Comparison of ENCODE assay signal across 8 mouse cellular contexts in the genomic region with DNA sequence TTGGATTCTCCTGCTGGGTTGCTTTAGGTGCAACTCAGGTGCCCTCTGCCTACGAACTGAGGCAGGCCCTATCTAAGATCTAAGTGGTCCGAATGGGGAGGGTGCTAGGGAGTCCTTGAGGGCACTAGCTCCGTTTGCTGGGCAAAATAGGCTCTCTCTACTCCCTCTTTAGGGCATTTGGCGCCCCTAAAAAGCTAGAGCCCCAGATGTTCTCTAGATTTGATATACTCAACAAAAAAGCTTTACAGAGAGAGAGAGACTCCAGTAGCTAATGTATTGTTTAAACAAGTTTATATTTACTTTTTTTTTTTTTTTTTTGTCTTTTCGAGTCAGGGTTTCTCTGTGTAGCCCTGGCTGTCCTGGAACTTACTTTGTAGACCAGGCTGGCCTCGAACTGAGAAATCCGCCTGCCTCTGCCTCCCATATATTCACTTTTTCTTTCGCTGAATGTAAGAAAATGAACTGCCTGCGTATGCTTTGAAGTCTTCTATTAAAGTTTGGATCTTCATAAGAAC. TPM values are rescaled to one million over a fixed set of nuclear protein-coding genes. Genes with fewer than 3 reads are reported as not detected.
DNase-seq lines count a peak whose midpoint lies in the region; ATAC-seq and TF ChIP-seq lines count a peak whose summit lies in the region.

A gene (plus strand): TSS at position 465 of the 515 bp plus-strand sequence.

- peak within 1 kb of the TSS; percentile 87 for H3K4me2 ChIP-seq in embryonic facial prominence, embryonic 13.5 days
- peak within 1 kb of the TSS; percentile 80 for H3K4me2 ChIP-seq in intestine, embryonic 16.5 days (ENCODE audit: low read depth, low read length)
- peak within 1 kb of the TSS; percentile 89 for H3K4me2 ChIP-seq in neural tube, embryonic 12.5 days (replicated peaks)

- H3K27me3 ChIP-seq in liver, adult 2 months (ENCODE audit: control insufficient read depth, insufficient read depth, low read length): no peaks in the 10 kb centered on the region
- H3K27me3 ChIP-seq in embryonic facial prominence, embryonic 13.5 days: no peaks in the 10 kb centered on the region
- H3K27me3 ChIP-seq in intestine, embryonic 16.5 days (replicated peaks; ENCODE audit: control insufficient read depth, insufficient read depth, low read length): no peaks in the 10 kb centered on the region
- no peaks in the 10 kb centered on the region for H3K27me3 ChIP-seq in neural tube, embryonic 12.5 days (replicated peaks)

- peaks cover 3% of the 10 kb centered on the region; the same call in 1 of the 2 replicates for H3K79me2 ChIP-seq in liver, adult 2 months (ENCODE audit: control insufficient read depth, insufficient read depth, low read length)

- no peak for TF ChIP-seq POLR2A in liver, adult 2 months (IDR thresholded peaks at IDR 0.05; ENCODE audit: extremely low read depth, insufficient read depth, low read length)

- H3K9ac ChIP-seq in liver, adult 2 months (ENCODE audit: low read depth, low read length): peak within 1 kb of the TSS; percentile 87
- H3K9ac ChIP-seq in embryonic facial prominence, embryonic 13.5 days: peak within 1 kb of the TSS; percentile 91
- H3K9ac ChIP-seq in intestine, embryonic 16.5 days (ENCODE audit: low read depth, low read length): peak within 1 kb of the TSS; percentile 84
- H3K9ac ChIP-seq in neural tube, embryonic 12.5 days: peak within 1 kb of the TSS; percentile 91

- intact Hi-C loops in left cerebral cortex, postnatal 36 days (cut with DNase I): loop anchor here (5.0 to 10.0 kb wide), 3 partner anchors 58 to 300 kb away; a partner anchor contains a TSS

- no peaks in the 10 kb centered on the region for H3K9me3 ChIP-seq in embryonic facial prominence, embryonic 13.5 days
- no peaks in the 10 kb centered on the region for H3K9me3 ChIP-seq in intestine, embryonic 16.5 days (ENCODE audit: control insufficient read depth, low read length)
- H3K9me3 ChIP-seq in neural tube, embryonic 12.5 days: no peaks in the 10 kb centered on the region

- 28% methylated on average over 9 of the region's 9 CpGs for WGBS in liver, adult 2 months
- 38% methylated on average over 9 of the region's 9 CpGs for WGBS in embryonic facial prominence, embryonic 13.5 days
- 35% methylated on average over 9 of the region's 9 CpGs for WGBS in intestine, embryonic 16.5 days
- WGBS in neural tube, embryonic 12.5 days: 43% methylated on average over 9 of the region's 9 CpGs

- no peak for TF ChIP-seq CTCF in liver, adult 2 months (IDR thresholded peaks at IDR 0.05; ENCODE audit: low read depth, low read length)

- peak within 1 kb of the TSS; percentile 79 for H3K4me3 ChIP-seq in liver, adult 2 months (ENCODE audit: insufficient read depth, low read depth, low read length)
- H3K4me3 ChIP-seq in embryonic facial prominence, embryonic 13.5 days: peak within 1 kb of the TSS; percentile 94
- peak within 1 kb of the TSS; percentile 74 for H3K4me3 ChIP-seq in intestine, embryonic 16.5 days (ENCODE audit: low read length)
- peak within 1 kb of the TSS; percentile 93 for H3K4me3 ChIP-seq in neural tube, embryonic 12.5 days

- no peaks in the 10 kb centered on the region for H3K36me3 ChIP-seq in liver, adult 2 months (ENCODE audit: control insufficient read depth, insufficient read depth, low read length)
- peaks cover 5% of the 10 kb centered on the region; the same call in 1 of the 2 replicates for H3K36me3 ChIP-seq in embryonic facial prominence, embryonic 13.5 days
- no peaks in the 10 kb centered on the region for H3K36me3 ChIP-seq in intestine, embryonic 16.5 days (ENCODE audit: control insufficient read depth, insufficient read depth, low read length)
- no peaks in the 10 kb centered on the region for H3K36me3 ChIP-seq in neural tube, embryonic 12.5 days

- ATAC-seq in embryonic facial prominence, embryonic 13.5 days (ENCODE audit: insufficient number of reproducible peaks, insufficient read depth, low FRiP score, low TSS enrichment, low read depth): peak; percentile 18; the same call in 1 of the 2 replicates
- peak; percentile 54 for ATAC-seq in intestine, embryonic 16.5 days
- no peak for ATAC-seq in neural tube, embryonic 12.5 days (ENCODE audit: low FRiP score, low read depth)

- peaks cover 4% of the 10 kb centered on the region for H3K4me1 ChIP-seq in liver, adult 2 months (ENCODE audit: control insufficient read depth, insufficient read depth, low read length)
- peaks cover 18% of the 10 kb centered on the region for H3K4me1 ChIP-seq in embryonic facial prominence, embryonic 13.5 days
- peaks cover 16% of the 10 kb centered on the region for H3K4me1 ChIP-seq in intestine, embryonic 16.5 days (ENCODE audit: control insufficient read depth, insufficient read depth, low read length)
- peaks cover 19% of the 10 kb centered on the region for H3K4me1 ChIP-seq in neural tube, embryonic 12.5 days

- H3K27ac ChIP-seq in liver, adult 2 months (replicated peaks; ENCODE audit: insufficient read depth, low read depth, low read length): peak within 1 kb of the TSS; percentile 85
- peak within 1 kb of the TSS; percentile 87 for H3K27ac ChIP-seq in embryonic facial prominence, embryonic 13.5 days
- peak within 1 kb of the TSS; percentile 83 for H3K27ac ChIP-seq in intestine, embryonic 16.5 days (ENCODE audit: low read length)
- peak within 1 kb of the TSS; percentile 79 for H3K27ac ChIP-seq in neural tube, embryonic 12.5 days

- DNase-seq in liver, adult 2 months (ENCODE audit: extremely low read depth, low read depth, low spot score): no peak
- DNase-seq in liver: no peak
- DNase-seq in ovary, adult 18-20 months (ENCODE audit: low spot score): no peak
- DNase-seq in frontal cortex, adult 2 months (ENCODE audit: extremely low spot score in 1 of 2, low spot score in 1 of 2): no peak
- DNase-seq in left cerebral cortex, postnatal 36 days (ENCODE audit: low spot score in 2 of 2): no peak

RNA-seq across cellular contexts. Expression of the gene that starts here (rescaled TPM):
- total RNA-seq in liver, adult 2 months (2014; rRNA removed): 4.4 and 5.4 TPM in 2 replicates
- 2.0 and 2.7 TPM in 2 replicates for polyA plus RNA-seq in liver, adult 2 months (2012; rRNA removed)
- polyA plus RNA-seq in embryonic facial prominence, embryonic 13.5 days (2015; fragmentation: Nextera tagmentation; extraction: Ambion mirVana): 52.2 and 54.9 TPM in 2 replicates
- polyA plus RNA-seq in intestine, embryonic 16.5 days (2015; fragmentation: Nextera tagmentation; extraction: Ambion mirVana): 20.4 and 26.4 TPM in 2 replicates
- polyA plus RNA-seq in neural tube, embryonic 12.5 days (2016; fragmentation: Nextera tagmentation; extraction: Ambion mirVana): 40.0 and 40.3 TPM in 2 replicates
- polyA plus RNA-seq in frontal cortex, adult 2 months (2012; rRNA removed): 1.3 and 1.9 TPM in 2 replicates
- 1 to 10 TPM; 1.3 to 2.2 TPM for total RNA-seq in left cerebral cortex, postnatal 36 days (2021)
